Mouse (Mus musculus): ENCODE results near the gene Hpse2.

- no peak for TF ChIP-seq POLR2A (IDR thresholded peaks at IDR 0.05; ENCODE audit: low read depth, low read length)
- no peak for TF ChIP-seq CTCF (conservative IDR thresholded peaks at IDR 0.05; ENCODE audit: insufficient read depth, insufficient read length, low read depth, low read length)
Observed at GRCm38 (mm10) chr19:42770141-42770872, 617.8 kb downstream of the Hpse2 start.

Measured in kidney, adult 2 months (tissue).